Mouse (Mus musculus) lung, postnatal 0 days (tissue): Measurements from ENCODE around the gene Cdrt4.
A peak's percentile ranks its signal among the peaks of the same experiment; 100 is the strongest.

Source experiments
- CTCF ChIP-seq: IDR thresholded peaks from 2 replicates; pipeline ENCODE4 v1.5.1; 2016; ENCODE audit warnings: antibody characterized with exemption, mild to moderate bottlenecking
- EP300 ChIP-seq: IDR thresholded peaks from 2 replicates; pipeline ENCODE4 v1.6.1; 2016; ENCODE audit warnings: antibody characterized with exemption, mild to moderate bottlenecking, control low read depth

- no peak for TF ChIP-seq CTCF
- peak; percentile 44; the same call in 1 of the 2 replicates for TF ChIP-seq EP300
These were observed 27.9 kb downstream of the Cdrt4 start for GRCm38 (mm10) chr11:62978886-62979285.
